Mouse (Mus musculus): ENCODE results near the gene 4931422A03Rik. TPM values are rescaled to one million over a fixed set of nuclear protein-coding genes. Genes with fewer than 3 reads are reported as not detected.
"Not testable (repeated sequence)": the region's sequence is repeated elsewhere in the genome, so short reads cannot be mapped to it uniquely, and the experiment has no call there.

Gene 4931422A03Rik
- polyA plus RNA-seq, 1 experiment: 0.11 TPM

- H3K79me3 ChIP-seq (ENCODE audit: low read depth): no peaks in the 10 kb centered on the region
- H3K27me3 ChIP-seq (ENCODE audit: control insufficient read depth, insufficient read depth, insufficient read length): peaks cover 15% of the 10 kb centered on the region
- no peaks in the 10 kb centered on the region for H3K79me2 ChIP-seq (ENCODE audit: control insufficient read depth, insufficient read depth)
- no peak overlapping the region for H3K4me3 ChIP-seq (ENCODE audit: insufficient read depth, poor library complexity, severe bottlenecking)
- TF ChIP-seq CTCF (IDR thresholded peaks at IDR 0.05; ENCODE audit: control insufficient read depth, insufficient read depth, insufficient read length) (no peak), FOSL1 (IDR thresholded peaks at IDR 0.05; ENCODE audit: insufficient read depth, low read length, poor library complexity, severe bottlenecking) (no peak), MYOD1 (IDR thresholded peaks at IDR 0.05; ENCODE audit: control insufficient read depth, insufficient read length, low read depth) (no peak), MAX (IDR thresholded peaks at IDR 0.05) (no peak), USF1 (IDR thresholded peaks at IDR 0.05; ENCODE audit: low read depth) (no peak), CEBPB (IDR thresholded peaks at IDR 0.05; ENCODE audit: low read depth) (no peak), MYOG (IDR thresholded peaks at IDR 0.05; ENCODE audit: control insufficient read depth, extremely low read depth, insufficient read length) (no peak)
- no peaks in the 10 kb centered on the region for H3K36me3 ChIP-seq (ENCODE audit: control insufficient read depth, insufficient read depth)
- no peak overlapping the region for H3ac ChIP-seq (ENCODE audit: control insufficient read depth, insufficient read length, low read depth)
Measured at GRCm38 (mm10) chr2:104001076-104001475, 27.1 kb downstream of the 4931422A03Rik start.

- Histone ChIP-seq H3K27me3 (ENCODE audit: control insufficient read depth, insufficient read depth, insufficient read length) (peaks cover 28% of the 10 kb centered on the region), H3K36me3 (ENCODE audit: control insufficient read depth, insufficient read depth) (no peaks in the 10 kb centered on the region), H3ac (ENCODE audit: control insufficient read depth, insufficient read length, low read depth) (no peak overlapping the region), H3K79me2 (ENCODE audit: control insufficient read depth, insufficient read depth) (no peaks in the 10 kb centered on the region), H3K4me3 (ENCODE audit: insufficient read depth, poor library complexity, severe bottlenecking) (no peak overlapping the region), H3K79me3 (ENCODE audit: low read depth) (no peaks in the 10 kb centered on the region)
- TF ChIP-seq CTCF (IDR thresholded peaks at IDR 0.05; ENCODE audit: control insufficient read depth, insufficient read depth, insufficient read length): no peak
- no peak for TF ChIP-seq MYOG (IDR thresholded peaks at IDR 0.05; ENCODE audit: control insufficient read depth, extremely low read depth, insufficient read length)
- no peak for TF ChIP-seq CEBPB (IDR thresholded peaks at IDR 0.05; ENCODE audit: low read depth)
- TF ChIP-seq USF1 (IDR thresholded peaks at IDR 0.05; ENCODE audit: low read depth): no peak
- no peak for TF ChIP-seq MAX (IDR thresholded peaks at IDR 0.05)
Measured at GRCm38 (mm10) chr2:103992618-103993332, 35.4 kb downstream of the 4931422A03Rik start.

- Histone ChIP-seq H3K36me3 (ENCODE audit: control insufficient read depth, insufficient read depth) (no peaks in the 10 kb centered on the region), H3K79me3 (ENCODE audit: low read depth) (no peaks in the 10 kb centered on the region), H3ac (ENCODE audit: control insufficient read depth, insufficient read length, low read depth) (no peak overlapping the region), H3K27me3 (ENCODE audit: control insufficient read depth, insufficient read depth, insufficient read length) (peaks cover 27% of the 10 kb centered on the region), H3K4me3 (ENCODE audit: insufficient read depth, poor library complexity, severe bottlenecking) (no peak overlapping the region), H3K79me2 (ENCODE audit: control insufficient read depth, insufficient read depth) (no peaks in the 10 kb centered on the region)
- TF ChIP-seq USF1 (IDR thresholded peaks at IDR 0.05; ENCODE audit: low read depth) (no peak), FOSL1 (IDR thresholded peaks at IDR 0.05; ENCODE audit: insufficient read depth, low read length, poor library complexity, severe bottlenecking) (no peak), CEBPB (IDR thresholded peaks at IDR 0.05; ENCODE audit: low read depth) (no peak), MAX (IDR thresholded peaks at IDR 0.05) (no peak), CTCF (IDR thresholded peaks at IDR 0.05; ENCODE audit: control insufficient read depth, insufficient read depth, insufficient read length) (no peak), MYOD1 (IDR thresholded peaks at IDR 0.05; ENCODE audit: control insufficient read depth, insufficient read length, low read depth) (no peak), MYOG (IDR thresholded peaks at IDR 0.05; ENCODE audit: control insufficient read depth, extremely low read depth, insufficient read length) (no peak)
Measured at GRCm38 (mm10) chr2:103992162-103992561, 36.0 kb downstream of the 4931422A03Rik start.

GRCm38 (mm10) chr2:103991303-103991702 lies 36.9 kb downstream of the 4931422A03Rik start:
- H3K79me2 ChIP-seq (ENCODE audit: control insufficient read depth, insufficient read depth): no peaks in the 10 kb centered on the region
- H3K27me3 ChIP-seq (ENCODE audit: control insufficient read depth, insufficient read depth, insufficient read length): peaks cover 36% of the 10 kb centered on the region
- H3K36me3 ChIP-seq (ENCODE audit: control insufficient read depth, insufficient read depth): no peaks in the 10 kb centered on the region
- no peaks in the 10 kb centered on the region for H3K79me3 ChIP-seq (ENCODE audit: low read depth)
- no peak for TF ChIP-seq USF1 (IDR thresholded peaks at IDR 0.05; ENCODE audit: low read depth)
- TF ChIP-seq MAX (IDR thresholded peaks at IDR 0.05): no peak
- TF ChIP-seq MYOD1 (IDR thresholded peaks at IDR 0.05; ENCODE audit: control insufficient read depth, insufficient read length, low read depth): no peak
- TF ChIP-seq MYOG (IDR thresholded peaks at IDR 0.05; ENCODE audit: control insufficient read depth, extremely low read depth, insufficient read length): no peak
- TF ChIP-seq CEBPB (IDR thresholded peaks at IDR 0.05; ENCODE audit: low read depth): no peak
- TF ChIP-seq CTCF (IDR thresholded peaks at IDR 0.05; ENCODE audit: control insufficient read depth, insufficient read depth, insufficient read length): no peak
- no peak for TF ChIP-seq FOSL1 (IDR thresholded peaks at IDR 0.05; ENCODE audit: insufficient read depth, low read length, poor library complexity, severe bottlenecking)
- H3K4me3 ChIP-seq (ENCODE audit: insufficient read depth, poor library complexity, severe bottlenecking): no peak overlapping the region
- H3ac ChIP-seq (ENCODE audit: control insufficient read depth, insufficient read length, low read depth): no peak overlapping the region

GRCm38 (mm10) chr2:103989724-103990123 lies 38.4 kb downstream of the 4931422A03Rik start:
- peaks cover 44% of the 10 kb centered on the region for H3K27me3 ChIP-seq (ENCODE audit: control insufficient read depth, insufficient read depth, insufficient read length)

GRCm38 (mm10) chr2:103987595-103987994 lies 40.6 kb downstream of the 4931422A03Rik start:
- H3K4me3 ChIP-seq (ENCODE audit: insufficient read depth, poor library complexity, severe bottlenecking); H3K79me2 ChIP-seq (ENCODE audit: control insufficient read depth, insufficient read depth); H3K36me3 ChIP-seq (ENCODE audit: control insufficient read depth, insufficient read depth); H3ac ChIP-seq (ENCODE audit: control insufficient read depth, insufficient read length, low read depth); H3K79me3 ChIP-seq (ENCODE audit: low read depth): not testable (repeated sequence)
- peaks cover 55% of the 10 kb centered on the region for H3K27me3 ChIP-seq (ENCODE audit: control insufficient read depth, insufficient read depth, insufficient read length)

More at GRCm38 (mm10) chr2:103989724-103990123, 38.4 kb downstream of the 4931422A03Rik start:
- no peak for TF ChIP-seq MAX (IDR thresholded peaks at IDR 0.05)
- H3K36me3 ChIP-seq (ENCODE audit: control insufficient read depth, insufficient read depth): no peaks in the 10 kb centered on the region
- H3K79me3 ChIP-seq (ENCODE audit: low read depth): no peaks in the 10 kb centered on the region
- no peak overlapping the region for H3ac ChIP-seq (ENCODE audit: control insufficient read depth, insufficient read length, low read depth)
- no peaks in the 10 kb centered on the region for H3K79me2 ChIP-seq (ENCODE audit: control insufficient read depth, insufficient read depth)
- H3K4me3 ChIP-seq (ENCODE audit: insufficient read depth, poor library complexity, severe bottlenecking): no peak overlapping the region

Measured in C2C12 (cell line).